25 mouse cellular contexts compared by ENCODE assay signal in the genomic region with DNA sequence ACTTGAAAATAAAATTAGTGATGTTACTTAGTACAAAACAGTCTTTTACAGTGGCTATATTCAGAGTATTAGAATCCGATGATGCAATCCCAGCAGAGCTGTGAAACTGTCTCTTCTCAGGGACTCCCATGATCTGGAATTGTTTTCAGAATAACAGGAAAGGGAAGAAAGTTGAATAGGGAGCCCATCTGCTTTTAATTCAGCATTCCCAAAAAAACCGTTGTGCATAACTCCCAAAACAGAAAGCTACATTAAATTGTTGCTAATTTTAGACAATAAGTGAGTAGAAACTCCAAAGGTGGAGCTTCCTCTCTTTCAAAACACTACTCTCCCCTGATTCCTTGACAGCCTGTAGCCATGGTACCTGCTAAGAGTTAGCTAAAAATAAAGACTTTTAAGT.
DNase-seq lines count a peak whose midpoint lies in the region; ATAC-seq and TF ChIP-seq lines count a peak whose summit lies in the region.
"Had no signal": no experiment of that assay in that cellular context is flagged by ENCODE, and none has a peak within 500 bp of the region (broad histone marks: within the 10 kb centered on the region; RNA-seq: fewer than 3 reads in every experiment).

No protein-coding gene starts in this region.

- no peaks in the 10 kb centered on the region for H3K36me3 ChIP-seq in heart, embryonic 12.5 days
- H3K36me3 ChIP-seq in midbrain, embryonic 14.5 days (ENCODE audit: control insufficient read depth, insufficient read depth, low read length), result no peaks in the 10 kb centered on the region
- H3K36me3 ChIP-seq: embryonic facial prominence, embryonic 13.5 days; forebrain, embryonic 12.5 days; kidney, embryonic 15.5 days; liver, embryonic 15.5 days; lung, embryonic 15.5 days; neural tube, embryonic 13.5 days; stomach, embryonic 15.5 days had no signal

- H3K4me2 ChIP-seq in heart, embryonic 12.5 days, result no peak overlapping the region
- no peak overlapping the region for H3K4me2 ChIP-seq in midbrain, embryonic 14.5 days (ENCODE audit: low read length)
- H3K4me2 ChIP-seq: embryonic facial prominence, embryonic 13.5 days; forebrain, embryonic 12.5 days; kidney, embryonic 15.5 days; liver, embryonic 15.5 days; lung, embryonic 15.5 days; midbrain, embryonic 11.5 days; neural tube, embryonic 13.5 days; stomach, embryonic 15.5 days had no signal

- peak; percentile 18 for DNase-seq in gastrocnemius, adult 18-20 months (ENCODE audit: low spot score)
- DNase-seq in gastrocnemius, postnatal 14 days, result no peak
- peak; percentile 81 for DNase-seq in heart, adult 8-10 months (ENCODE audit: low spot score)
- DNase-seq in NIH3T3 (ENCODE audit: low read depth), result peak; percentile 61
- DNase-seq in embryo, embryonic 11 days, result no peak
- no peak for DNase-seq in midbrain, embryonic 14.5 days
- DNase-seq: adrenal gland, postnatal 25 days; cerebellum, adult 8-10 months; cerebellum, postnatal 25 days; forebrain, postnatal 0 days; gastrocnemius, postnatal 25 days; kidney, adult 18-20 months; kidney, postnatal 25 days; right cerebral cortex, postnatal 4 days had no signal

- H3K27me3 ChIP-seq in heart, embryonic 12.5 days (replicated peaks), result no peaks in the 10 kb centered on the region
- no peaks in the 10 kb centered on the region for H3K27me3 ChIP-seq in midbrain, embryonic 14.5 days (ENCODE audit: control insufficient read depth, insufficient read depth, low read length)
- H3K27me3 ChIP-seq: embryonic facial prominence, embryonic 13.5 days; forebrain, embryonic 12.5 days; kidney, embryonic 15.5 days; liver, embryonic 15.5 days; lung, embryonic 15.5 days; neural tube, embryonic 13.5 days; stomach, embryonic 15.5 days had no signal

- H3K4me3 ChIP-seq in heart, embryonic 12.5 days, result no peak overlapping the region
- H3K4me3 ChIP-seq in embryonic fibroblast, embryonic 13.5 days (ENCODE audit: insufficient read depth, low read length), result no peak overlapping the region
- H3K4me3 ChIP-seq in midbrain, embryonic 14.5 days (replicated peaks; ENCODE audit: low read depth, low read length), result no peak overlapping the region
- H3K4me3 ChIP-seq: embryonic facial prominence, embryonic 13.5 days; forebrain, embryonic 12.5 days; kidney, embryonic 15.5 days; liver, embryonic 15.5 days; lung, embryonic 15.5 days; neural tube, embryonic 13.5 days; stomach, embryonic 15.5 days had no signal

- TF ChIP-seq POLR2A in embryonic fibroblast, embryonic 13.5 days (IDR thresholded peaks at IDR 0.05; ENCODE audit: low read depth, low read length), result no peak

- ATAC-seq in heart, embryonic 12.5 days (ENCODE audit: insufficient number of reproducible peaks, low FRiP score), result no peak
- no peak for ATAC-seq in midbrain, embryonic 14.5 days (ENCODE audit: low FRiP score, low TSS enrichment)
- ATAC-seq: forebrain, postnatal 0 days; hindbrain, embryonic 16.5 days had no signal

- H3K9me3 ChIP-seq in heart, embryonic 12.5 days (replicated peaks), result no peaks in the 10 kb centered on the region
- no peaks in the 10 kb centered on the region for H3K9me3 ChIP-seq in midbrain, embryonic 14.5 days (ENCODE audit: control insufficient read depth, low read length)
- H3K9me3 ChIP-seq: embryonic facial prominence, embryonic 13.5 days; forebrain, embryonic 12.5 days; kidney, embryonic 15.5 days; liver, embryonic 15.5 days; lung, embryonic 15.5 days; stomach, embryonic 15.5 days had no signal

- WGBS in heart, embryonic 12.5 days, result 71% methylated on average over 2 of the region's 2 CpGs
- WGBS in midbrain, embryonic 14.5 days, result 88% methylated on average over 2 of the region's 2 CpGs

- intact Hi-C loops in gastrocnemius, postnatal 14 days (cut with DNase I; ENCODE audit: low total_unique reads), result no loop called here

- H3K4me1 ChIP-seq in heart, embryonic 12.5 days (replicated peaks), result no peaks in the 10 kb centered on the region
- no peaks in the 10 kb centered on the region for H3K4me1 ChIP-seq in embryonic fibroblast, embryonic 13.5 days (ENCODE audit: control insufficient read depth, insufficient read depth, low read length)
- H3K4me1 ChIP-seq in midbrain, embryonic 14.5 days (ENCODE audit: control insufficient read depth, insufficient read depth, low read length), result no peaks in the 10 kb centered on the region
- H3K4me1 ChIP-seq: forebrain, embryonic 12.5 days; kidney, embryonic 15.5 days; liver, embryonic 15.5 days; lung, embryonic 15.5 days; neural tube, embryonic 13.5 days; stomach, embryonic 15.5 days had no signal

- TF ChIP-seq CTCF in embryonic fibroblast, embryonic 13.5 days (IDR thresholded peaks at IDR 0.05; ENCODE audit: borderline replicate concordance, insufficient read depth, low read length), result no peak

- H3K27ac ChIP-seq in heart, embryonic 12.5 days (ENCODE audit: poor library complexity, severe bottlenecking), result no peak overlapping the region
- peak overlapping the region; percentile 26 for H3K27ac ChIP-seq in embryonic fibroblast, embryonic 13.5 days (ENCODE audit: insufficient read depth, low read length)
- H3K27ac ChIP-seq in midbrain, embryonic 14.5 days (replicated peaks; ENCODE audit: low read depth, low read length), result no peak overlapping the region
- H3K27ac ChIP-seq: embryonic facial prominence, embryonic 13.5 days; forebrain, embryonic 12.5 days; kidney, embryonic 15.5 days; liver, embryonic 15.5 days; lung, embryonic 15.5 days; neural tube, embryonic 13.5 days; stomach, embryonic 15.5 days had no signal

- H3K9ac ChIP-seq in heart, embryonic 12.5 days, result no peak overlapping the region
- H3K9ac ChIP-seq in midbrain, embryonic 14.5 days (replicated peaks; ENCODE audit: low read length), result no peak overlapping the region
- H3K9ac ChIP-seq: embryonic facial prominence, embryonic 13.5 days; forebrain, embryonic 12.5 days; forebrain, postnatal 0 days; kidney, embryonic 15.5 days; liver, embryonic 15.5 days; lung, embryonic 15.5 days; neural tube, embryonic 13.5 days; stomach, embryonic 15.5 days had no signal

Comparison
In these comparisons a context has a peak if more than half of its experiments do, and no peak if none do; other contexts are left out.
1. DNase-seq: peak in gastrocnemius, adult 18-20 months (single experiment), heart, adult 8-10 months (single experiment) and NIH3T3 (single experiment); none in gastrocnemius, postnatal 14 days (single experiment), embryo, embryonic 11 days (single experiment) and midbrain, embryonic 14.5 days (single experiment).